Mouse (Mus musculus): ENCODE measurements around the gene Parn.

DNA sequence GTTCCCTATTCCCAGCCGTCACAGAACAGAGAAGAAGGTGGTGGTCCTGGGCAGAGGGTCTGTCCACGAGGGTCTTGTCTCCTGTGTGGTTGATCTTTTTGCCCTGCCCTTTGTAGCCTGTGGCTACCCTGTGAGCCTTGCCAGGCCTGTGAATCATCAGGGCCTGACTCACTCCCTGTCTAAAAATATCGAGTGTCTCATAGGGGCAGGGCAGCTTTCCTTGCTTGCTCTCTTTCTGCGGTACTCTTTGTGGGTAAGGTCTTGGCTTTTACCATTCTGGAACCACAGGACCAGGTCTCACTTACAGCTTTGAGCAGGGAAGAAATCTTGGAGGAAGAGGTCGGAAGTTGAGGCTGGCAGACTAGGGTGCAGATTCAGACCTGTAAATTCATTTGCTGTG is 162.9 kb downstream of the Parn start:
- TF ChIP-seq POLR2A (IDR thresholded peaks at IDR 0.05; ENCODE audit: low read depth, low read length) (no peak), CTCF (conservative IDR thresholded peaks at IDR 0.05; ENCODE audit: insufficient read depth, insufficient read length, low read depth, low read length) (no peak)
